Mouse (Mus musculus) effector memory CD4-positive, alpha-beta T cell, adult 5 months (primary cell): ENCODE measurements around the gene Gm20916. TPM values are rescaled to one million over a fixed set of nuclear protein-coding genes. Genes with fewer than 3 reads are reported as not detected.

Source experiments
- polyA plus RNA-seq: library from polyadenylated mRNA; unstranded; fragments of 100-300 nt; shearing (Covaris generic); gene quantifications from one replicate; pipeline ENCODE4 v1.2.1, GENCODE M21; 2017

The Gm20916 gene
- not detected for polyA plus RNA-seq

DNA sequence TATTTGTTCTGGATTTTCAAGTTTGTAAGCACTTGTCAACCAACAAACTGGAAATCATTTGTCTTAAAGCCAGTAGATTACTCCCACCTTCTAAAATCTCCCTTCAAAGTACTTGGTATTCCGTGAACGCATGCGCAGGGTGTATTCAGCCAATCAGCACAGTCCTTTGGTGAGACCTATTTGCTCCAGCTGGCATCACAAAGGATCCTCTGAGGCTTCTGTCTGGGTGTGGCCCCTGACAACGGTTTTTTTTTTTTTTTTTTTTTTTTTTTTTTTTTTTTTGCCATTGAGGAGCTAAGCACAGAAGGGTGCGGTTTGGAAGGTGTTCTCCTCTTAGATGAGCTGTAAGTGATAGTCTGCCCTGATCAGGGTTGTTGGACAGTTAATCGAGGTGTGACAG, at the start of gene Gm20916:
Gm20916 (plus strand) TSS at position 301 of the 400 bp plus-strand sequence.

Other genes with a start within 250 kb of the Gm20916 start
- not detected for gene Gm20917, start 168.4 kb upstream of the Gm20916 start, polyA plus RNA-seq